Mouse (Mus musculus): Measurements from ENCODE around the gene Atp2b2.

DNA sequence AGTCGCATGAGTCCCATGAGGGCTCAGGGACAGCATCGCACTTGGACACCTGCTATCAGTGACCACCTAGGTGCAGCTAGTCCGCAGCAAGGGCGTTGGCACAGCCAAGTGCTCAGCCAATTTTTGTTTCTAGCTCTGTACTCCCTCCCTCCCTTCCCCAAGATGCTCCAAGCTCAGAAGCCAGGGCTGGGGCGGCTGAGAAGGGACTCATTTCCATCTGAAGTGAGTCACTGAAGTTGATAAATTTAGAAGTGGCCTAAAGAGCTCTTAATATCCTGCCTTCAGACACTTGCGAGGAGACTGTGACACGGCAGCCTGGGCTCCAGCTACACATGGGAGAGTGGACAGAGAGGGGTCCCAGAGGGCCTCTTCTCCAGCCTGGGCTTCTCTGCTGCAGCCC is 160.0 kb downstream of the Atp2b2 start:
- no peak for TF ChIP-seq CTCF (IDR thresholded peaks at IDR 0.05; ENCODE audit: low read depth)
- no peak for TF ChIP-seq EP300 (IDR thresholded peaks at IDR 0.05; ENCODE audit: low read depth)

Data from liver, embryonic 14.5 days (tissue).